Mouse (Mus musculus) cerebellum, adult 2 months (tissue): ENCODE data around the gene Olfr1391. TPM values are rescaled to one million over a fixed set of nuclear protein-coding genes. Genes with fewer than 3 reads are reported as not detected.

ENCODE experiments used
- DNase-seq, 2 experiments: peaks; one replicate each; pipeline ENCODE4 v3.0.0; 2021
- H3K27ac ChIP-seq: fragments of 200-500 bp; 2 replicates; pipeline ENCODE4 v1.5.1; 2012; ENCODE audit warnings: low read length, control low read depth, inconsistent platforms; ENCODE audit not compliant: insufficient read depth
- H3K27me3 ChIP-seq: fragments of 200-500 bp; 2 replicates; pipeline ENCODE4 v1.6.1; 2012; ENCODE audit warnings: inconsistent platforms, mild to moderate bottlenecking, low read length, moderate library complexity; ENCODE audit not compliant: control insufficient read depth, insufficient read depth
- H3K4me1 ChIP-seq: fragments of 200-500 bp; 2 replicates; pipeline ENCODE4 v1.6.1; 2011; ENCODE audit warnings: low read length; ENCODE audit not compliant: control insufficient read depth, insufficient read depth
- H3K4me3 ChIP-seq: fragments of 200-500 bp; replicated peaks from 2 replicates; pipeline ENCODE3; 2011; ENCODE audit warnings: mild to moderate bottlenecking, low read depth, low read length, control low read depth; ENCODE audit not compliant: insufficient read depth
- CTCF ChIP-seq: fragments of 200-500 bp; IDR thresholded peaks from 2 replicates; pipeline ENCODE4 v1.5.1; 2011; ENCODE audit warnings: low read depth, mild to moderate bottlenecking, control low read depth, low read length, moderate library complexity, borderline replicate concordance; ENCODE audit not compliant: insufficient read depth
- POLR2A ChIP-seq: fragments of 200-500 bp; IDR thresholded peaks from 2 replicates; pipeline ENCODE4 v1.6.1; 2011; ENCODE audit warnings: low read length, control low read depth, borderline replicate concordance; ENCODE audit not compliant: insufficient read depth
- WGBS: fragments of 180-500 bp; shearing (Covaris S2); methylation state at CpG from one replicate; pipeline ENCODE4 v1.1.7; 2018; 5-methylcytosine and 5-hydroxymethylcytosine counted together
- polyA plus RNA-seq: library from polyadenylated mRNA; depleted of rRNA; stranded (reverse); fragments of >200 nt; gene quantifications from 2 replicates; pipeline ENCODE4 v1.2.3, GENCODE M21; 2012; rRNA removed

Gene Olfr1391
- polyA plus RNA-seq, 1 experiment = not detected

GRCm38 (mm10) chr11:49326726-49327125, 4.2 kb downstream of the Olfr1391 start:
- WGBS = 79% methylated on average over 3 of the region's 3 CpGs
- no peak for DNase-seq
- Histone ChIP-seq H3K4me3 (no peak overlapping the region), H3K27ac (no peak overlapping the region), H3K27me3 (no peaks in the 10 kb centered on the region), H3K4me1 (no peaks in the 10 kb centered on the region)
- TF ChIP-seq CTCF = no peak
- TF ChIP-seq POLR2A = no peak

DNA sequence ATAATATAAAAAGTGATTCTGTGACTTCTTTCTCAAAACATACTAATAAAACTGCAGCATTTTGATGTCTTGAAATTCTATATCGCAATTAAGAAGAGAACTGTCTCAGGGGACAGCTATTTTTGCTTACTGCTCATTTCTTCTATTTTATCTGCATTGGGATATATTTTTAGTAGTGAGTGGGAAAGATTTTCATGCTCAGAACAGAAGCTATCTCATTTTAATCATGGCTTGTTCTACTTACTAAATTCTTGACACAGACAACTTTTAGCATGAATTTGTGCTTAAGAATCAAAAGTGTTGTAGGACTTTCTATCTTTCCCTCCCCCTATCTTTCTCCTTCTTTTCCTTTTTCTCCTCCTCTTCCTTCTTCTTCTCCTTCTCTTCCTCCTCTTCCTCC, 7.1 kb downstream of the Olfr1391 start:
- H3K27me3 ChIP-seq = no peaks in the 10 kb centered on the region
- no peak overlapping the region for H3K4me3 ChIP-seq
- no peak for TF ChIP-seq CTCF
- 81% methylated on average over 1 of the region's 1 CpGs for WGBS
- H3K4me1 ChIP-seq = no peaks in the 10 kb centered on the region
- H3K27ac ChIP-seq = no peak overlapping the region
- no peak for DNase-seq

GRCm38 (mm10) chr11:49334888-49335287, 12.3 kb downstream of the Olfr1391 start, which contains the start of gene Olfr1390:
Gene Olfr1390 (plus strand): TSS chr11:49335188.
- 84% methylated on average over 1 of the region's 1 CpGs for WGBS

DNA sequence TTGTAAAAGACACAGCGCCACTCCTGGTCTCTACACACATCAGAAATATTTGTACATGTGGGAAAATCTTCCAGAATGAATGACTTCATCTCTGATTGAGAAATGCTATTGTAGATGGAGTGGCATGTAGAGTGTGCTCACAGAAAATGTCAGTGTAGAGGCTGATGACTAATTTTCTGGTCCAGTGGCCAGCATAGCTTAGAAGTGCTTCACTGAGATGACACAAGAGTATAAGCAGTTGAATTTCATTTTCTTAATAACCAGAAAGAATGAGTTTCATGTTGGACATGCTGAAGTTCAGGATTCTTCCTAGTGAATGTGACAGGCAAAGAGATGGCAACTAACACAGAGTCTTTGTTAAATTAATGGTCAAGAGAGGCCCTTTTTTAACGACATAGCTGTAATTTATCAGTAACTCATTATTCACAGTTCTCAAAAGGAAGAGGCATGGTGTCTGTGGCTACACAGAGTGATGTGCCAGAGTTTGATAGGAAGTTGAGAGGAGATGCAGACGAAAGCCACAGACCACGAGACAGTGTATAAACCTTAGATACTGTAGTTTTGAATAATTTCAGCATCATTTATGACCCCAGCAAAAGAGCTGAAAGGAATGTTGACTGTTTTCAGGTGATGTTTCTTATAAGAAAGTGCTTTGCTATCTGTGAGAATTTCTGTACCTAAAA, 14.7 kb downstream of the Olfr1391 start:
- no peaks in the 10 kb centered on the region for H3K4me1 ChIP-seq
- no peak for DNase-seq
- no peak overlapping the region for H3K27ac ChIP-seq
- 63% methylated on average over 4 of the region's 4 CpGs for WGBS
- no peak overlapping the region for H3K4me3 ChIP-seq
- no peak for TF ChIP-seq CTCF
- no peak for TF ChIP-seq POLR2A
- H3K27me3 ChIP-seq = no peaks in the 10 kb centered on the region

More at GRCm38 (mm10) chr11:49334888-49335287, 12.3 kb downstream of the Olfr1391 start, which contains the start of gene Olfr1390:
- DNase-seq = no peak
- H3K27ac ChIP-seq = no peak within 1 kb of the TSS
- H3K4me1 ChIP-seq = no peaks in the 10 kb centered on the region
- H3K27me3 ChIP-seq = no peaks in the 10 kb centered on the region
- no peak for TF ChIP-seq POLR2A
- no peak within 1 kb of the TSS for H3K4me3 ChIP-seq

Other genes starting within 250 kb of the Olfr1391 start
- 1.6 TPM in 2 replicates for gene Ifi47, start 246.2 kb upstream of the Olfr1391 start, polyA plus RNA-seq
- gene Olfr1396, start 207.9 kb upstream of the Olfr1391 start, polyA plus RNA-seq = not detected in 2 replicates
- gene Olfr1395, start 180.5 kb upstream of the Olfr1391 start, polyA plus RNA-seq = 0.11 TPM in 1 of 2 replicates, not detected in the other
- gene Olfr1394, start 168.4 kb upstream of the Olfr1391 start, polyA plus RNA-seq = not detected in 2 replicates
- gene Btnl9, start 135.6 kb upstream of the Olfr1391 start, polyA plus RNA-seq = 0.11 TPM in 1 of 2 replicates, not detected in the other
- gene Zfp62, start 119.5 kb upstream of the Olfr1391 start, polyA plus RNA-seq = 22.6 and 24.6 TPM in 2 replicates
- gene Mgat1, start 78.6 kb upstream of the Olfr1391 start, polyA plus RNA-seq = 56.4 and 61.2 TPM in 2 replicates
- 0.08 TPM in 1 of 2 replicates, not detected in the other for gene Olfr1393, start 44.4 kb upstream of the Olfr1391 start, polyA plus RNA-seq
- 0.08 and 0.15 TPM in 2 replicates for gene Olfr1392, start 37.5 kb upstream of the Olfr1391 start, polyA plus RNA-seq
- not detected in 2 replicates for gene Olfr10, start 18.0 kb upstream of the Olfr1391 start, polyA plus RNA-seq
- gene Olfr1390, start 12.4 kb downstream of the Olfr1391 start, polyA plus RNA-seq = not detected in 2 replicates
- gene Olfr1389, start 100.3 kb downstream of the Olfr1391 start, polyA plus RNA-seq = not detected in 2 replicates
- 0.11 and 0.25 TPM in 2 replicates for gene Olfr1388, start 113.9 kb downstream of the Olfr1391 start, polyA plus RNA-seq
- not detected in 2 replicates for gene Olfr1387, start 132.6 kb downstream of the Olfr1391 start, polyA plus RNA-seq
- gene Olfr1386, start 142.3 kb downstream of the Olfr1391 start, polyA plus RNA-seq = not detected in 2 replicates
- gene Olfr1385, start 166.3 kb downstream of the Olfr1391 start, polyA plus RNA-seq = 0.03 TPM in 1 of 2 replicates, not detected in the other
- gene Olfr1384, start 184.0 kb downstream of the Olfr1391 start, polyA plus RNA-seq = not detected in 2 replicates
- not detected in 2 replicates for gene Olfr1383, start 196.9 kb downstream of the Olfr1391 start, polyA plus RNA-seq
- gene Olfr1382, start 205.5 kb downstream of the Olfr1391 start, polyA plus RNA-seq = not detected in 2 replicates
- not detected in 2 replicates for gene Olfr1381, start 220.7 kb downstream of the Olfr1391 start, polyA plus RNA-seq
- gene Olfr1380, start 234.1 kb downstream of the Olfr1391 start, polyA plus RNA-seq = not detected in 2 replicates